Mouse (Mus musculus) hematopoietic stem cell, adult 5-6 weeks (primary cell): Measurements from ENCODE around the gene Golph3. TPM values are rescaled to one million over a fixed set of nuclear protein-coding genes. Genes with fewer than 3 reads are reported as not detected.
A peak's percentile ranks its signal among the peaks of the same experiment; 100 is the strongest.

Source experiments
- ATAC-seq, 2 experiments: fragments of 125-278 bp in 1 of 2; replicated peaks in 1 of 2; 2 replicates each; pipeline ENCODE4 v1.8.0; 2016 to 2017; ENCODE audit warnings: inconsistent platforms in 2 of 2, mild to moderate bottlenecking in 2 of 2, moderate number of reproducible peaks in 2 of 2, low read depth in 1 of 2, moderate TSS enrichment in 1 of 2; ENCODE audit not compliant: low FRiP score in 2 of 2, poor library complexity in 2 of 2, severe bottlenecking in 2 of 2, insufficient read depth in 1 of 2, low TSS enrichment in 1 of 2
- total RNA-seq: library from RNA; stranded (forward); fragments of 172-1452, 232-1000 nt; gene quantifications from 2 replicates; pipeline ENCODE4 v1.2.3, GENCODE M21; 2017

Golph3 gene
- total RNA-seq, 1 experiment from 2014 or later: 103 TPM

DNA sequence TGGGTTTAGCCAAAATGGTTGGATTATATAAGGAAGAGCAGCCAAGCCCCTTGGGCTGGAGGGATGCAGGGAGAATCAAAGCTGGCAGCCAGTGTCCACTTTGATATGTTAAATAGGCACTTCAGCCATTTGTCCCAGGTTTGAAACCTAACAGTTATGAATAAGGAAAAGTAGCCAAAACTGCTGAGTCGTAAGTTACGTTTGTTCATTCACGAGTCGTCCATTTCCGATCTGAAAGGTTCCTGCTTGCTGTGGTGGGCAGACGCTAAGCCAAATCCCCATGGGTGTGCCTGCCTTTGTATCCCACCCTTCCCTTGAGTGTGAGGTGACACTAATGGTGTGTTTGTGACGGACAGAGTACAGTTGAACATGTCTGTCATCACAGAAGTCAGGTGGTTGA is 9.8 kb upstream of the Golph3 start:
- no peak for ATAC-seq

DNA sequence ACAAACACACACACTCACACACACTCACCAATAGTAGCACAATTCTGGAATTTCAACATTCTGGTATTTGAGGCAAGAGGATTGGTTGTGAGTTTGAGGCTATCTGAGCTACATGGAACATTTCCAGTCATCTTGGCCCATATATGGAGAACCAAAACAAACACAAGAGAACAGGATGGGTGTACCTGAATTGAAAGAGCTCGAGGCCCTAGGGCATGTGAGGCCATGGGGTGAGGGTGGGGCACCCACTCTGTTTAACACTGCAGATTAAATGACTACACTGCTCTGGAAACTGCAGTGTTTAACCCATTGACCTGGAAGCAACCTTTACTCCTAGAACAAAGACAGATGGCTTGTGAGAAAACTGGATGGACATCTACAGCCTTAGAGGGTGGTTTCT is 8.0 kb upstream of the Golph3 start:
- no peak for ATAC-seq

DNA sequence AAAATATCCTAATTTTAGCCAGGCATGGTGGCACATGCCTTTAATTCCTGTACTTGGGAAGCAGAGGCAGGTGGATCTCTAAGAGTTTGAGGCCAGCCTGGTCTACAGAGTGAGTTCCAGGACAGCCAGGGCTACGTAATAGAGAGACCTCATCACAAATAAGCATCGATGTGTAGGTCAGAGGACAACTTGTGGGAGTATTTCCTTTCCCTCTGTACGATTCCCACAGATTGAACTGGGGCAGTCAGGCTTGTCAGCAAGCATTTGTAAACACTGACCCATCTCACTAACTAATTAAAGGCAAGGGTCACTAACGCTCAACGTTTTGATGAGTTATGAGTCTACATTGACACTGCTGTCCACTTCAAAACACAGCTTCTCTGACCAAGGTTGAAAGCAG is 6.7 kb upstream of the Golph3 start:
- no peak for ATAC-seq

DNA sequence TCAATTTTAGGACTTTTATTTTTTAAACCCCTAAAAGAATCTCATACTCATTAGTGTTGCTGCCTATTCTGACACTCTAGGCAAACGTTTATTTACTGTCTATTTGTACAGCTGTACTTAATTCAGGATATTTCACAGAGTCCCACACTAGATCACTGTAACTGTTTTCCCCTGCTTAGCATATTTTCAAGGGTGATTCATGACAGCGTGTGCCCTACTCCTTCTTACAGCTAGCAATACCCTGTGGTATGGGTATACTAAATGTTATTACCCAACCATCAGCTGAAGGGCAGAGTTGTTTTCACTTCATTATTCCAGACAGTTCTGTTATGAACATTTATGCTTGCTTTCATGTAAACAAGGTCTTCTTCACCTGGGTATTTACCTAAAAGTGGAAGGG is 5.3 kb upstream of the Golph3 start:
- no peak for ATAC-seq

DNA sequence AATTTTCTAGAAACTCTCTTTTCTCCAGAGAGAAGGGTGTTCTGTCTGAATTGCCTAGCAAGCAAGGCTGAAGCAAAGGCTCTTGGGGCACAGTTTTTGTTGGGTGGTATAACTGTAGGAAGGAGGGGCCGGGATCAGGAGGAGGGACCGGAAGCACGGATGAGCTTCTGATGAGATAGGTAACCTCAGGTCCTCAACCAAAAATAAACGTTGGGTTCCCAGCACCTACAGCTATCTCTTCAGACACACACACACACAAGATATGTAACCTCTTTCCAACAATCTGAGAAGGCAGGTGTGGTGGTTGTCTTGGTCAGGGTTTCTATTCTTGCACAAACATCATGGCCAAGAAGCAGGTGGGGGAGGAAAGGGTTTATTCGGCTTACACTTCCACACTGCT is 4.0 kb upstream of the Golph3 start:
- no peak for ATAC-seq

DNA sequence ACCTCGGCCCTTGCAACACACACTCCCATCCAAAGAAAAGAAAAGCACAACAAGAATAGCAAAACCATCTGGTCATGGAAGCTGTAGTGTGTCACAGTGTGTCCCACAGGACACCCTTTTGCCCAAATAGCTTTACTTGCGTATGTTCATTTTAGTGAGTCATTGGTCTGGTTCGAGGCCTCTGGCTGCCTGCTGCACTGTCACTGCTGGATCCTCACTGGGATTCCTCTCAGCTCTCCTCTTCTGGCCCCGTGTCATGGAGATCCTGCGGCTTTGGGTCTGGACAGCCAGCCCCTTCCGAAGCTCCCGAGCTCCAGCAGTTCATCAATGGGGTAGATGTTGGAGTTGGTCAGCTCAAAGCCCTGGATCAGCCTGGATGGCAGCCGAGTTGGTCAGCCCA is 2.8 kb upstream of the Golph3 start:
- no peak for ATAC-seq

DNA sequence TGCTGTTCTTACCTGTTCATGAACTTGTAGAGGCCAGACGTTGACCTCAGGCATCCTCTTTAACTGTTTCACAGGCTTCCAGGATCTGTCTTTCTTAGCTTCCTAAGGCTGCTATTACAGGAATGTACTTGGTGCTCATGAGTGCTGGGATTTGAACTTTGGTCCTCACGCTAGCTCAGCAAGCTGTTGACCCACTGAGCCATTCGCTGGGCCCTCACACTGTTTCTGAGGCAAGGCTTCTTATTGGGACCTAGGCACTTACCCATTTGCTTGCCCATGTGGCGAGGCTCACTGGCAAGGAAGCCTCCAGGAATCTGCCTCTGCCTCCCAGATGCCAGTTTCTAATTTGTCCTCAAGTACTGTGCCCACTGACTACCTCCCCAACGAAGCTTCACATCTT is 1.4 kb upstream of the Golph3 start:
- no peak for ATAC-seq

DNA sequence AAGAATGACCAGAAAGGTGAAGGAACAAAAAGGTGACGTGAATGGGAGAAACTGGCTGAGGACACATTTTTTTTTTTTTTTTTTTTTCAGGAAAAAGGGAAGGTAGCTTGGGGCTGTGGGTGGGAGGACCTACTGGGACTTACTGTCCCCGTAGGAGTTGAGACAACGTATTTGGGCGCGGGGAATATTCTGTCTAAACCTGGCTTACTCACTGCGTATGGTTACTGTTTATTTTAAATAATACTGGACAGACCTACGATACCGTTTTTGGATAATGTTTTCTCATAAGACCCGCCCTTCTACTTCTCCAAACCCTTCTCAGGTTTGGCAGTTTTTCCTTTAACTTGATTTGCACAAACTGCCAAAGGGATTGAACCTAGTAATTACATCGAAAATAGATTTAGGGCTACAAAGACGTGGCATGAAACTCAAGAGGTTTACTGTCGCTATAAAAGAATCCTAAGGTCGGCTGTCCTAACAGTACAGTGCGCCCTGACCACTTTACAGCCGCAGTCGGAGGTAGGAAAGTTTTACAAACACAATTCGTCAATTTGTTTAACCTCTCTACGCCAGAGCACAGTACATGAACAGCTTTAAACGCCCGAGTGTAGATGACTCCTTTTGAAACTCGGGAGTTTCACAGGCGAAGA is 684 bp upstream of the Golph3 start:
- ATAC-seq: peak; percentile 6 to 29; a peak in 3 of 4 replicates

DNA sequence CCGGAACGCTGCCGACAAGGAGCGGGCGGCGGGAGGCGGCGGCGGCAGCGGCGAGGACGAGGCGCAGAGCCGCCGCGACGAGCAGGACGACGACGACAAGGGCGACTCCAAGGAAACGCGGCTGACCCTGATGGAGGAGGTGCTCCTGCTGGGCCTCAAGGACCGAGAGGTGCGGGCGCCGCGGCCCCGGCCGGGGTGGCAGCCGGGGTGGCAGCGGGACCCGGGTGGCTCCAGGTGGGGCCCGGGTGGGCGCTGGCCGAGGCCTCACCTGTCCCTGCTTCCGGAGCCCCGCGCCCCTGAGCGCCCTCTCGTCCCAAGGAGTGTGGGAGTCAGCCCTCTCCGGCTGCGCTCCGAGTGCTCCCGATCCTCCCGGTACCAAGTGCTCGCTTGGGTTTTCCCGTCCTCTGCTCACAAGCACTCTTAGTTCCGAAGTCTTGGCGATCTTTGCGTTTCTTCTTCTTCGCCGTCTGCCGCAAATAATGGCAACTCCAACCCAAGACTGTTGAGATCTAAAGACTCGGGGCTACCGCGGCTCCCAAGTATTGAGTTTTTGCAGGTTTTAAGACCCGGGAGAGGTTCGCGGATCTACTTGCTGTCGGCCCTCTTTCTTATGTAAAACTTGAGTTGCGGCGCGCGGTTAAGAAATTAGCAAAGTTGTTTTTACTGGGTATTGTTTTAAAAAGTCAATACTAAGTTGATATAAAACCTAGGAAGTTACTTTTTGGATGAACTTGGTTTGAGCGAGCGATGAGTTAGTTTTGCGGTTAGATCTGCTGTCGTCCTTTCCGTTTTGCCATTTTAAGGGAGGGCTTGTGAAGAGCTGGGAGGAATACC is 755 bp downstream of the Golph3 start, which contains the start of gene 1810049J17Rik:
Gene 1810049J17Rik (minus strand): TSS at position 112 of the 834 bp plus-strand sequence.
- peak; percentile 1 to 31; a peak in 2 of 4 replicates for ATAC-seq

DNA sequence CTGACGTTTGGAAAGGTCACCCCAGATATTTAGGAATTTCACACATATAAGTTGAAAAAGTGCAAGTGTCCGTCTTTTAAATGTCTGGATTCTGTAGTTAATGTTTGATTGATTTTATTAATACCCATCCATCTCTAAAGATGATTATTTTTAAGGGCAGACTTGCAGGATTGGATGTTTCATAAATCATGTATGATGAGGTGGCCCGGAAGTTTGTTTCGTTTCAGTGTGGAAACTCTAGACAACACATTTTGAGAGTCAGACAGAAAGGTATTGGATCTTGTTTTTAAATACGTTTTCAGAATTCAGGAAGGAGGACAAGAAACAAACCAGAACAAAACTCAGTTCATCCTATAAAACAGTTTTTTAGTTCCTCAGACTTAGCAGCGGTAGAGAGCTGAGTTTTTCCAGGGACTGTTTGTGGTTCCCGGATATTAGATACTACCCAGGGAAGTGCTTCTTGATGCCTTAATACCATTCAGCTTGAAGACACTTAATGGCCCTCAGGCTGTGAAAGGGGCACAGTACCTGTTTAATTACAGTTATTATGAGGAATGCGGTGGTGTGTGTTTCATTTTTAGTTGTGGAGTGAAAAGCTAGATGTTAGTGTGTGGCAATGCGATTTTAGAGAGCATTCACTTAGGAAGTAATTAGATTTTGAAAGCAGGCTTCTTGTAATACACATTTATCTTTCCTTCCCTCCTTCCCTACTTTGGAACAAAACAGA is 1.6 kb downstream of the Golph3 start:
- ATAC-seq: no peak

DNA sequence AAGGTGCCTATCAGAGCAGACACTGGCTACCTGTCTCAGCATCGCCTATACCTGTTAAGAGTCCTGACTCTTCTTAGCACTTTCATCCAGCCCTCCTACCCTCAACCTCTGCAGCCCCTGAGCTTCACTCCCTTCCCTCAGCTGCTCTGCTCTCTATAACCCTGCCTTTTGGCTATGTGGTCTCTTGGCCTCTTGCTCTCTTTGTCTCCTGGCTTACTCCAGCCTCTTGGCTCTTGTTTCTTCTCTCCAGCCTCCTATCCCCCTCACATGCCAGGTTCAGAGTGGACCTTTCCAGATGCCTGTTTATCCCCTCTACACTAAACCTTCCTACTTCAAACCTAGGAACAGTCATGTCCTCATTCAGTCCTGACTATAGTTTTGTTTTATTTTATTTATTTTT is 3.1 kb downstream of the Golph3 start:
- no peak for ATAC-seq

DNA sequence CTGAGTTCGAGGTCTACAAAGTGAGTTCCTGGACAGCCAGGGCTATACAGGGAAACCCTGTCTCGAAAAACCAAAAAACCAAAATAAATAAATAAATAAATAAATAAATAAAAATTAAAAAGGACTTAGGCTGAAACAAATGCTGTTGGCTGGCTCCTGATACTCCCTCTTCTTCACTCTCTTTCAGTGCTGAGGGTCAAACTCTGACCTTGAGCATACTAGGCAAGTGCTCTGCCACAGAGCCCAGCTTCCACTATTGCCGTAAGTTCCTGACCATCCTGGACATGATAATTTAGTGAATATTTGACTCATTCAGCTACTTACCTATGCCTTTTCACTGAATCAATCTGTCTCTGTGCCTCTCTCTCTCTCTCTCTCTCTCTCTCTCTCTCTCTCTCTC is 9.1 kb downstream of the Golph3 start:
- no peak for ATAC-seq

DNA sequence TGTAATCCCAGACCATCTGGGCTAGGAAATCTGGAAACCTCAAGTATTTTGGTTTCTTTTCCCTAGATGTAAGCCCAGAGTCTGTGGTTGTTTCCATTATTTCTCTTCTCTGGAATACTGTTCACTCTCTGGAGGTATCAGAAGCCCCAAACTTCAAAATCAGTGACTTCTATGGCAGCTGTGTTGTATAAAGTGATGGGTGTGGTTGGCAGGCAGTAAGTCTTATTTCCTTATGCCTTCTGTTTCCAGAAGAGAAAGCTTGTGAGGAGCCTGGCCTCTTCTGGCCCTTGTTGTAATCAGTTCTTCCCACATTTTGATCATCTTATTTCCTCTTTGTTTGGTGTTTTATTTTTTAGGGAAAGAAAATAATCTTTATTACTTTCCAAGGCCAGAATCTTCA is 9.6 kb downstream of the Golph3 start:
- ATAC-seq: no peak

DNA sequence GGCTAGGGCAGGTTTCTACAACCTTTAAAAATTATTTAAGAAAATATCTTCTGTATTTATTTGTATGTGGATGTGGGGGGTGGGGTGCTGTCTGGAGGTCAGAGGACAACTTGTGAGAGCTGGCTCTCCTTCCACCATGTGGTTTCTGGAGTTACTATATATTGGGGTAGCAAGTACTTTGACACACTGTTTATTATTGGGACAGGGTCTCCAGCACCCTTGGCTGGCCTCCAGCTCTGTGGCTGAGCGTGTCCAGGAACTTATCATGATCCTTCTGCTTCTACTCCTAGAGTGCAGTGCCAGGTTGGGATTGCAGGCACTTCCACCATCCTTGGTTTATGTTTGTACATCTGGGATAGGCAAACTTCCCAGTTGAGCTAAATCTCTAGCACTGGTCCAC is 10.1 kb downstream of the Golph3 start:
- no peak for ATAC-seq

DNA sequence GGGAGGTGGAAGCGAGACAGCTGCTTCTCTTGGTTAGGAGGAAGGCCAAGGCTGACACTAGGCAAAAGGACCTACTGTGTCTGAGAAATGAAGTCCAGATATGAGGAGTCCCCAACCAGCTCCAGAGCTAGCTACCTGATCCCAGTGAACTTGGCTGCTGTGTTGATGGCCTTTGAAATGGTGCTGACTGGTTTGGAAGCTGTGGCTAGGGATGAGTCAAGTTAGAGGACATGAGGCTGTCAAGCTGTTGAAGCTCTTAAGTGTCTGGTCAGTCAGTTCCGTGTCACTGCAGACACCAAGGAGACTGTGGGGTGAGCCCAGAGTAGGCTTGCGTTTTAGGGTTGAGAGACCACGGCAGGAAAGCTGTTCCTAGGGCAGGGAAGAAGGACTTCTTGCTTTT is 13.1 kb downstream of the Golph3 start:
- ATAC-seq: no peak

DNA sequence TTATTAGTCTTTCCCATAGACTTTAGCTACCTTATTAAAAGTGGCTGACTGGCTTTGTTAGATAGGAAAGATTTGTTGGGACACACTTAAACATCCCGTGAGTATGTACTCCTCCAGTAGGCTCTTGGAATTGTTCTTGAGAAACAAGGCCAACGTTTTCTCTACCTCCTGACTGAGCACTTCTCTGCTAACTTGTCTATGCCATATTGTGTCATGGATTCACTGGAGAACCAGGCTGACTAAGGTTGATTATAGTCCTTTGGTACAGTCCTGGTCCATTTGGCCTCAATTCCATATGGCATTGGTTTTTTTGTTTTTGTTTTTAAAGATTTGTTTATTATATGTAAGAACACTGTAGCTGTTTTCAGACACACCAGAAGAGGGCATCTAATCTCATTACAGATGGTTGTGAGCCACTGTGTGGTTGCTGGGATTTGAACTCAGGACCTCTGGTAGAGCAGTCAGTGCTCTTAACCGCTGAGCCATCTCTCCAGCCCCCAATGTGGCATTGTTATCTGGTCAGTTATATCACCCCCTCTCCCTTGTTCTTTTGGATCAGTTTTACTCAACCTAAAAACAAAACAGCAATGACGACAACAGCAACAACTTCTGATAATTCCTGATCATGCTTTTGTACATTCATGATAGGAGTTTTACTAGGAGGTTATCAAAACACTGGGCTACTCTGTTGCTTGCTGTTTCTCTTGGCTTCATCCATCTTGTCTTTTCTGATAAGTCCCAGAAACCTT is 16.0 kb downstream of the Golph3 start:
- no peak for ATAC-seq

DNA sequence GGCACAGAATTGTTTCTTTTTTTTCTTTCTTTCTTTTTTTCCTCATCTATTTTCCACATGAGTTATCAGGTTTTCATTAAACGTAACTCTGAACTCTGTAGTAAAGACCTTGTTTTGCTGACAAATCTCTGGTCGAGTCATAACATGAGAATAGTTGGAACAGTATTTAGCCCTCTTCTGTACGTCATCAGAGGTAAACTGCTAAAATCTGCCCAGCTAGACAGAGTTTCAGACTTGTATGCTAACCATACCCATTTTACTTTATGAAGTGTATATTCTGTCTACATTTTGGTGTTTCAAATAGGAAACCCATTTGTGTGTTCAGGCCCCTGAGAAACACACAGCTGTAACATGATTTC is 16.5 kb downstream of the Golph3 start:
- no peak for ATAC-seq
